Mouse (Mus musculus): ENCODE measurements around the gene Micall2. TPM values are rescaled to one million over a fixed set of nuclear protein-coding genes. Genes with fewer than 3 reads are reported as not detected.
"Not testable (repeated sequence)": the region's sequence is repeated elsewhere in the genome, so short reads cannot be mapped to it uniquely, and the experiment has no call there.

The Micall2 gene
- total RNA-seq (2021) = 12.8 and 13.1 TPM in 2 replicates
- long read RNA-seq, partial matches to known transcripts = 5 of 7 reads
- long read RNA-seq, other reads (novel, unspliced or antisense) = 1 of 7 reads

DNA sequence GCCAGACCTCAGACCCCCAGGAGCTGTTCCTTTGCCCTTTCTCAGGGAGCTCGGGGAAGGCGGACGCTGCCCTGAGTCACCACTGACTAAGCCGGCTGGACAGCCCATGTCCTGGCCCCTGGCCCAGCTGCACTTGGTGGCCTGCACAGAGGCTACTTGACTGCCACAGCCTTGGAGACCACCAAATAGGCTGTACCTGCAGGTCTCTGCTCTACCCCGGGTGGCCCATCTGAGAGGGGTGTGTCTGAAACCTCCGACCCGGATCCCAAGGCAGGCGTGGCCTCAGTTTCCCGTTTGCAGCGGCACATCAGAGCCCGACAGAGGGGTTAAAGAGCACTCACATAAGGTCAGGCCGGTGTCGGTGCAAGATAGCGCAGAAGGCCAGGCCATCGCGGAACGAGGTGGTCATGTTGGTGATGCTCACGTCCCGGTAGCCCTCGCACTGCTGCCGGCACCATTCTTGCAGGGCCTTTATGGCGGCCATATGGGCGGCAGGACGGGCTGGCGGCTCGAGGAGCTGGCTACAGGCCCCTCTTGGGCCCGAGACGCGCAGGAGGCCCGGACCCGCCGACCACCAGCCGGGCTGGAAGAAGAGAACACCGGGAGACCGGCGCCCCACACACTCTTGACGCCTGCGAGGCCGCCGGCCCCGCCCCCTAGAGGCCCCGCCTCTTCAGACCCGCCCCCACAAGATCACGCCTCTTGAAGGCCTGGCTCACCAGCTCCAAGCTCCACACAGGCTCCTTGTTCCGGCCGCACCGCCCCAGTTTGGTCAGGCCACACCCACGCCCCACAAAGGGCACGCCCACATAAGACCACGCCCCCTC lies at the start of gene Micall2:
Gene Micall2, minus strand, starts transcription at position 660 of the 827 bp plus-strand sequence.
- DNase-seq = peak; percentile 94

- no peak for DNase-seq
Measured at GRCm38 (mm10) chr5:139781406-139781805, 45.3 kb upstream of the Micall2 start.

GRCm38 (mm10) chr5:139776966-139777365 lies 40.8 kb upstream of the Micall2 start:
- no peak for DNase-seq

GRCm38 (mm10) chr5:139775216-139775926 lies 39.2 kb upstream of the Micall2 start, which contains the start of gene Ints1:
Ints1 (minus strand) TSS chr5:139775674.
- DNase-seq = peak; percentile 97

- no peak for DNase-seq
Measured at GRCm38 (mm10) chr5:139768216-139768615, 32.1 kb upstream of the Micall2 start.

DNA sequence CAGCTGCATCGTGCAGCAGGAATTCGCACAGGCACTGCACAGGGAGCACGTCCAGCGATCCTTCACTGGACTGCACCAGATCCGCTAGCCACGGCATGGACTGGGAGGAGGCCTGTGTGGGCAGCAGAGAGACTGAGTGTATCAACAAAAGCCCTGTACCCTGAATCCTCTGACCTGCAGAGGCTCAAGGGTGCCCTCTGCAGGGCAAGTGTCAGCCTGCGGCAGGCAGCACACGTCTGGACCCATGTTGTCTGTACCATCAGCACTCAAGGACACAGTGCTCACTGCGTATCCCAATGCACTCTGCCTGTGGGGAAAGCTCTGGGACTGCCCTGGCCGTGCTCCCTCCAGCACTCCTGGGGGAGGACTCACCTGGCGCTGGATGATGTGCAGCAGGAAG lies 28.2 kb upstream of the Micall2 start:
- no peak for DNase-seq

DNA sequence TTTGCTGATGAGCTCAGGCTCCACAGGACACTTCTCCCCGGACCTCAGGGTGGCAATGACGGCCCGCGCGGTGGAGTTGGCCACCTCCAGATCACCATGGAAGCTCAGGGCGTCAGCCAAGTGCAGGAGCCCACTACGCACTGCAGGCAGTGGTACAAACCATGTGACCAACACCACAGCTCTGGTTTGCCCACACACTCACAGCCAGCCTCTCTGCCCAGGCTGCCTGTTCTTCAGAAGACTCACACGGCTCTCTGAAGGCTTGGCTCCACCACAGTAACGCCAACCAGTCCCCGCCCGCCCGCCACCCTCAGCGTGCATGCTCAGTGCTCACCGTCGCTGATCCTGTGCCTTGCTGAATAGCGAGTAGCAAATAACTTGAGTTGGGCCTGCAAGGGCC lies 22.0 kb upstream of the Micall2 start:
- DNase-seq = no peak

GRCm38 (mm10) chr5:139756586-139756985 lies 20.4 kb upstream of the Micall2 start:
- DNase-seq = no peak

DNA sequence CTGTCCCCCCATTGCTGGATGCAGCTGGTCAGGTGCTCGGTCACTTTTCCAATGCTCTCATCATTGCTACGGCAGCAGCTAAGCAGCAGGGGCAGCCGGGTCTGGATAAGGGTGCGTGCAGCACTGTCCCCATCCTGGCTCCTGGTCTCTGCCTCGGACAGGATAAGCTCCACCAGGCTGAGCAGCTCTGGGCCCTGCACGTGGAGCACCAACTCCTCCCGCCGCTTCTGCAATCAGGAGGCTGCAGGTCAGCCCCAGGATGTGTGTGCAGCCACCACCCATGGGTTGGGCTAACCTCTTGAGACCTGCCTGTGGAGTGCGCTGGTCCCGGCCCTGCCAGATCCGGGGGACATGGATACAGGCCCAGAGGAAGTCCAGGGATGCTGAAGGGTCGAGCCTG lies 20.0 kb upstream of the Micall2 start:
- DNase-seq = no peak

- DNase-seq = peak; percentile 60
Measured at GRCm38 (mm10) chr5:139754753-139755152, 18.6 kb upstream of the Micall2 start.

GRCm38 (mm10) chr5:139750535-139750934 lies 14.4 kb upstream of the Micall2 start:
- DNase-seq = peak; percentile 67

DNA sequence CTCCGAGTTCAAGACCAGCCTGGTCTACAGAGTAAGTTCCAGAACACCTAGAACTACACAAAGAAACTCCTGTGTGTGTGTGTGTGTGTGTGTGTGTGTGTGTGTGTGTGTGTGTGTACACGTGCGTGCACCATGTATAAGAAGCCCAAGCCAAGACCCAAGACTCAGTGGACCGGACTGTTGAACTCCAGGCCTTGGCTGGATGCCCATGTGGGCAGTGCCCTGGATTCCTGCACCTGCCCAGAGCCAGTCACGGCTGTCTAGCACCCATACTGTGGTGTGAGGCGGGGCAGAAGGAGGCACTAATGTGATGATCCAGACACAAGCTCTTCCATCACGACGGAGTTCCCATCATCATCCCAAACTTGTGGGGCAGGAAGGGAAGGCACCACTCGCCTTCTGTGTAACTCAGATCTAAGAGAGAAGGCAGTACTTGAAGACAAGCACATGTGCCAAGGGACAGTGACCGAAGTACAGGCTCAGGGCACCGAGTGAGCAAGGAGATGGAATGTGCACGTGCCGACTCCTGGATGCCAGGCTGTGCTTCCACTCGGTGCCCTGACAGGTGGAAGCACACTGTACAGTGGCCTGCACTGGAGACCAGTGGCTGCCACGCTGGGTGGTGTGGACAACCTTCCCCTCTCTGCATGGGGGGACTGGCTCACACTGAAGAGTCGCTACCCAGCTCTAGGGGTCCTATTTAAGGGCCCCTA lies 13.4 kb upstream of the Micall2 start:
- DNase-seq = no peak

GRCm38 (mm10) chr5:139745771-139746170 lies 9.6 kb upstream of the Micall2 start:
- DNase-seq = peak; percentile 63

DNA sequence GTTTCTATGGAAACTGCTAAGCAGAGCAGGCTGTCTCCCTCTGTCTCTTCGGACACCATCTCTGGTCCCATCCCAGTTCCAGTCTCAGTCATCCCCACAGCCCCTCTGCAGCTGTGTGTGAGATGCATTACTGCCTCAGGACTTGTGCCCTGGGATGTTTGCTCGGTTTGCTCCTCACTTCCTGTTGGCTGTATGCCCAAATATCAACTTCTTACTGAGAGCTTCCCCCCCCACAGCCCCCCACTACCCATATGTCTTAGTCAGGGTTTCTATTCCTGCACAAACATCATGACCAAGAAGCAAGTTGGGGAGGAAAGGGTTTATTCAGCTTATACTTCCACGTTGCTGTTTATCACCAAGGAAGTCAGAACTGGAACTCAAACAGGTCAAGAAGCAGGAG lies 6.5 kb upstream of the Micall2 start:
- not testable (repeated sequence) for DNase-seq

GRCm38 (mm10) chr5:139738592-139739315 lies 2.6 kb upstream of the Micall2 start:
- DNase-seq = no peak

GRCm38 (mm10) chr5:139737841-139738591 lies 1.9 kb upstream of the Micall2 start:
- DNase-seq = no peak

- DNase-seq = no peak
Measured at GRCm38 (mm10) chr5:139736504-139736940, 386 bp upstream of the Micall2 start.

DNA sequence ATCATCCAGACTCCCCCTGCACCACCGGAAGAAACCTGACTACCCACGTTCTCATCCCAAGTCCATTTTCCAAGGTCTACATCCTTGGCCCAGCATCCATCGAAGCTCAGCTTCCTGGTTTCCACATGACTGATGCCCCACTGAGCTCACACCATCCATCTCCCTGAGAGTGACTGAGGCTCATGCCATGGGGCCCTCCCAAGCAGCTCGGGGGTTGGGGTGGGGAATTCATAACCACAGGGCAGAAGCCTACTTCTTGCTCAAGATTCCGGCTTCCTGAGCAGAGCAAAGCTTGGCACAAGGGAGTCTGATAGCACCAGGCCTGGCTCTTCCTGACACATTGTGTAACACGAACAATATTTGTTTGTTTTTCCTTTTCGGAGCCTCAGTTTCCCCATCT lies 1.4 kb downstream of the Micall2 start:
- DNase-seq = no peak

GRCm38 (mm10) chr5:139734016-139734415 lies 2.1 kb downstream of the Micall2 start:
- DNase-seq = no peak

GRCm38 (mm10) chr5:139732634-139733107 lies 3.5 kb downstream of the Micall2 start:
- DNase-seq = peak; percentile 59
